Mouse (Mus musculus) thymus, adult 2 months (tissue): Measurements from ENCODE around the gene Tsc1. TPM values are rescaled to one million over a fixed set of nuclear protein-coding genes. Genes with fewer than 3 reads are reported as not detected.
A peak's percentile ranks its signal among the peaks of the same experiment; 100 is the strongest.

Experiments used
- DNase-seq: peaks from one replicate; pipeline ENCODE4 v3.0.0; 2021
- H3K27ac ChIP-seq: fragments of 200-500 bp; 2 replicates; pipeline ENCODE4 v1.5.1; 2012; ENCODE audit warnings: low read length, control low read depth; ENCODE audit not compliant: control insufficient read depth, insufficient read depth
- H3K27me3 ChIP-seq: fragments of 200-500 bp; 2 replicates; pipeline ENCODE4 v1.6.1; 2012; ENCODE audit warnings: mild to moderate bottlenecking, low read length, moderate library complexity, mixed read lengths; ENCODE audit not compliant: control insufficient read depth, insufficient read depth
- H3K36me3 ChIP-seq: fragments of 200-500 bp; 2 replicates; pipeline ENCODE4 v1.6.1; 2012; ENCODE audit warnings: mild to moderate bottlenecking, low read length, moderate library complexity; ENCODE audit not compliant: control insufficient read depth, insufficient read depth
- H3K4me1 ChIP-seq: fragments of 200-500 bp; replicated peaks from 2 replicates; pipeline ENCODE4 v1.6.1; 2012; ENCODE audit warnings: low read length; ENCODE audit not compliant: control insufficient read depth, insufficient read depth
- H3K4me3 ChIP-seq: fragments of 200-500 bp; 2 replicates; pipeline ENCODE4 v1.5.1; 2012; ENCODE audit warnings: mild to moderate bottlenecking, low read length, control low read depth, moderate library complexity; ENCODE audit not compliant: control insufficient read depth, insufficient read depth
- CTCF ChIP-seq: fragments of 200-500 bp; IDR thresholded peaks from 2 replicates; pipeline ENCODE4 v1.5.1; 2012; ENCODE audit warnings: mild to moderate bottlenecking, control low read depth, low read length, moderate library complexity, borderline replicate concordance; ENCODE audit not compliant: control insufficient read depth, poor library complexity, insufficient read depth; ENCODE audit errors: extremely low read depth
- POLR2A ChIP-seq: fragments of 200-500 bp; IDR thresholded peaks from 2 replicates; pipeline ENCODE4 v1.6.1; 2012; ENCODE audit warnings: mild to moderate bottlenecking, low read length, control low read depth, moderate library complexity; ENCODE audit not compliant: control insufficient read depth, poor library complexity, insufficient read depth; ENCODE audit errors: extremely low read depth
- WGBS: fragments of 180-500 bp; shearing (Covaris S2); methylation state at CpG from one replicate; pipeline ENCODE4 v1.1.7; 2018; 5-methylcytosine and 5-hydroxymethylcytosine counted together
- polyA plus RNA-seq: library from polyadenylated mRNA; depleted of rRNA; stranded (reverse); fragments of >200 nt; gene quantifications from 2 replicates; pipeline ENCODE4 v1.2.3, GENCODE M21; 2012

Tsc1 gene
- polyA plus RNA-seq, 1 experiment = 24.7 TPM

DNA sequence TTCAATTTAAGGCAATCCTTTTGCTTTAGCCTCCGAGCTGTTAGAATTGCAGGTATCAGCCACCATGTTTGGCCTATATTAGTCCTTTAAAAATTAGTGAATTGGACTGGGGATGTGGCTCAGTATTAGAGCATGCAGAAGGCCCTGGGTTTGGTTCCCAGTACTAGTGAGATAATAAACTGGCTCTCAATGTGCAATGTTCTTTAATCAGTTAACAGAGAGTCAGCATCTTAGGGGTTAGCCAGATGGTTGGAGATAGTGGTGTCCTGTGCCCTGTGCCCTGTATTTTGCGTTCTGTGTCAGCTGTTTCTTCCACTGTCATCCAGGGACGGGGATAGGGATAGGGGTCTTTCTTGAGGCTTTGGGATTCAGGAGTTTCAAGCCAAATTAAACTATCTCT is 21.9 kb downstream of the Tsc1 start:
- no peaks in the 10 kb centered on the region for H3K27me3 ChIP-seq
- H3K4me3 ChIP-seq = no peak overlapping the region
- H3K36me3 ChIP-seq = peaks cover 24% of the 10 kb centered on the region
- TF ChIP-seq CTCF (no peak), POLR2A (no peak)
- no peak for DNase-seq
- WGBS = 98% methylated on average over 3 of the region's 3 CpGs
- H3K27ac ChIP-seq = no peak overlapping the region
- H3K4me1 ChIP-seq = no peaks in the 10 kb centered on the region

DNA sequence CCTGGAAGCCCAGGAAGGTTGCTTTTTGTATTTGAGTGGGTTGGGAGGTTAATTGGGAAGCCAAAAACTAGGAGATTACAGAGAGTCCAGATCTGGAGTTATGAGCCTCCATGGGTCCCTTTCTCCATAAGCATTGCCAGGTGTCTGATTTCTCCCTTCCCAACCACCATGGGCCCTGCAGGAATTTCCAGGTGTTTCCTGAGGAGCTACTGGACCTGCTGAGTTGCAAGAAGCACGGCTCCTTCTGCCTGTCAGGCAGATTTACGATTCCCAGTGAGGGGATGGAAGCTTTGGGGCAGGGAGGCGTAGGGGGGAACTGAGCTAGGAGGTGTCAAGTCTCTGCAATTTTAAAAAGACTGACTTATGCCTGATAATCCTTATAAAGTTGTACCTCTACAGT is 24.8 kb downstream of the Tsc1 start:
- no peak for DNase-seq
- no peaks in the 10 kb centered on the region for H3K27me3 ChIP-seq
- H3K36me3 ChIP-seq = peaks cover 32% of the 10 kb centered on the region
- 78% methylated on average over 3 of the region's 3 CpGs for WGBS
- no peak overlapping the region for H3K4me3 ChIP-seq
- no peaks in the 10 kb centered on the region for H3K4me1 ChIP-seq
- TF ChIP-seq CTCF (no peak), POLR2A (no peak)
- H3K27ac ChIP-seq = no peak overlapping the region

- peaks cover 37% of the 10 kb centered on the region for H3K36me3 ChIP-seq
- no peak for DNase-seq
- TF ChIP-seq CTCF = no peak
- TF ChIP-seq POLR2A = no peak
- H3K4me3 ChIP-seq = no peak overlapping the region
- H3K27ac ChIP-seq = no peak overlapping the region
- no peaks in the 10 kb centered on the region for H3K4me1 ChIP-seq
- WGBS = 81% methylated on average over 2 of the region's 2 CpGs
- H3K27me3 ChIP-seq = no peaks in the 10 kb centered on the region
Measured at GRCm38 (mm10) chr2:28671438-28671837, 30.4 kb downstream of the Tsc1 start.

DNA sequence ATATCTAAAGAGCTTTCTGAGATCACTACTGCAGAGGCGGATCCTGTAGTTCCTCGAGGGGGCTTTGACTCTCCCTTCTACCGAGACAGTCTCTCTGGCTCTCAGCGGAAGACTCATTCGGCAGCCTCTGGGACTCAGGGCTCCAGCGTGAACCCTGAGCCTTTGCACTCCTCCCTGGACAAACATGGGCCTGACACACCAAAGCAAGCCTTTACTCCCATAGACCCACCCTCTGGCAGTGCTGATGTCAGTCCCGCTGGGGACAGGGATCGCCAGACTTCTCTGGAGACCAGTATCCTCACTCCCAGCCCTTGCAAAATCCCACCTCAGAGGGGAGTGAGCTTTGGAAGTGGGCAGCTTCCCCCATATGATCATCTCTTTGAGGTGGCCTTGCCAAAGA is 35.0 kb downstream of the Tsc1 start:
- TF ChIP-seq POLR2A = no peak
- TF ChIP-seq CTCF = no peak
- 98% methylated on average over 8 of the region's 8 CpGs for WGBS

DNA sequence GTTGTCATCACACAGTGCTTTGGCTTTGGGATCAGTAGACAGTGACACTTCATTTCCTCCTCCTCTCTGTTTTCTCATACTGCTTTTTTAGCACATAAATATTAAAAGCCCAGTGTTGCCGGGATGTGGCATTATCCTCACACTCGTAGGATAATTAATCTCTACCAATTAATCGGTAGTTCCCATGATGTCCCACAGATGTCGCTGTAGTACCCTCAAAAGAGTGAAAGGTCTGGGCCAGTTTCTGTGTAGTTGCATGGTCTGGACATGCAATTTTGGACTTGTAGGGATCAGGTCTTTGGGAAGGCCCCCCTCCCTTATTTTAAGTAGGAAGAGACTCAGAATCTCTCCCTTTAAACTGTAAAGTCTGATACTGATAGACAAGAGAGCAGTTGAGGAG is 39.7 kb downstream of the Tsc1 start:
- TF ChIP-seq CTCF (no peak), POLR2A (no peak)
- peaks cover 34% of the 10 kb centered on the region for H3K36me3 ChIP-seq
- H3K4me1 ChIP-seq = no peaks in the 10 kb centered on the region
- H3K27me3 ChIP-seq = no peaks in the 10 kb centered on the region
- no peak overlapping the region for H3K4me3 ChIP-seq
- peak; percentile 7 for DNase-seq
- H3K27ac ChIP-seq = no peak overlapping the region
- 63% methylated on average over 4 of the region's 4 CpGs for WGBS

More for the DNA sequence above, 35.0 kb downstream of the Tsc1 start:
- Histone ChIP-seq H3K4me1 (no peaks in the 10 kb centered on the region), H3K27me3 (no peaks in the 10 kb centered on the region), H3K36me3 (peaks cover 40% of the 10 kb centered on the region), H3K4me3 (no peak overlapping the region), H3K27ac (no peak overlapping the region)
- DNase-seq = no peak

GRCm38 (mm10) chr2:28681718-28682117 is 40.7 kb downstream of the Tsc1 start:
- 93% methylated on average over 4 of the region's 4 CpGs for WGBS
- H3K27me3 ChIP-seq = no peaks in the 10 kb centered on the region
- no peak for TF ChIP-seq CTCF
- TF ChIP-seq POLR2A = no peak
- H3K4me1 ChIP-seq = no peaks in the 10 kb centered on the region
- H3K27ac ChIP-seq = no peak overlapping the region
- H3K4me3 ChIP-seq = no peak overlapping the region
- DNase-seq = no peak
- H3K36me3 ChIP-seq = peaks cover 23% of the 10 kb centered on the region

GRCm38 (mm10) chr2:28685895-28686294 is 44.9 kb downstream of the Tsc1 start:
- 91% methylated on average over 7 of the region's 7 CpGs for WGBS
- Histone ChIP-seq H3K36me3 (peaks cover 15% of the 10 kb centered on the region), H3K27me3 (no peaks in the 10 kb centered on the region), H3K4me3 (no peak overlapping the region), H3K4me1 (no peaks in the 10 kb centered on the region), H3K27ac (no peak overlapping the region)
- DNase-seq = no peak
- TF ChIP-seq POLR2A (no peak), CTCF (no peak)
